In genomic region chr19:6453349-6453748, GRCm38 (mm10) we compare ENCODE assay signal across 8 mouse cellular contexts. TPM values are rescaled to one million over a fixed set of nuclear protein-coding genes. Genes with fewer than 3 reads are reported as not detected.
DNase-seq lines count a peak whose midpoint lies in the region; ATAC-seq and TF ChIP-seq lines count a peak whose summit lies in the region.

No protein-coding gene starts in this region.

- intact Hi-C loops in gastrocnemius, postnatal 36 days (cut with DNase I): loop anchor here (2.0 kb wide), 1 partner anchor 35 kb away; the partner anchor contains the start of gene Nrxn2
- intact Hi-C loops in left cerebral cortex, postnatal 10 days (cut with DNase I): loop anchor here (5.0 kb wide), 1 partner anchor 36 kb away; the partner anchor contains the start of gene Nrxn2

- no peak for TF ChIP-seq EP300 in stomach, postnatal 0 days (optimal IDR thresholded peaks at IDR 0.05)

- 79% methylated on average over 8 of the region's 8 CpGs for WGBS in stomach, embryonic 16.5 days
- 79% methylated on average over 8 of the region's 8 CpGs for WGBS in stomach, postnatal 0 days
- WGBS in intestine, postnatal 0 days: 81% methylated on average over 8 of the region's 8 CpGs

- H3K9me3 ChIP-seq in stomach, embryonic 16.5 days (replicated peaks; ENCODE audit: control insufficient read depth, low read length): no peaks in the 10 kb centered on the region
- no peaks in the 10 kb centered on the region for H3K9me3 ChIP-seq in stomach, postnatal 0 days (ENCODE audit: control insufficient read depth, low read length)
- H3K9me3 ChIP-seq in intestine, postnatal 0 days (ENCODE audit: control insufficient read depth): no peaks in the 10 kb centered on the region

- no peak for TF ChIP-seq CTCF in stomach, postnatal 0 days (IDR thresholded peaks at IDR 0.05; ENCODE audit: low read depth)
- no peak for TF ChIP-seq CTCF in intestine, postnatal 0 days (IDR thresholded peaks at IDR 0.05; ENCODE audit: low read depth)

- no peak overlapping the region for H3K27ac ChIP-seq in stomach, embryonic 16.5 days (ENCODE audit: low read length)
- no peak overlapping the region for H3K27ac ChIP-seq in stomach, postnatal 0 days (replicated peaks)
- H3K27ac ChIP-seq in intestine, postnatal 0 days (ENCODE audit: low read depth, low read length): no peak overlapping the region

- no peak for ATAC-seq in stomach, embryonic 16.5 days (ENCODE audit: insufficient read depth, low FRiP score)
- no peak for ATAC-seq in stomach, postnatal 0 days (ENCODE audit: low FRiP score, low TSS enrichment)
- ATAC-seq in intestine, postnatal 0 days: no peak

- DNase-seq in stomach, postnatal 0 days (ENCODE audit: low spot score): no peak
- DNase-seq in gastrocnemius, postnatal 36 days: peak; percentile 53 to 74
- DNase-seq in left cerebral cortex, postnatal 10 days (ENCODE audit: extremely low spot score in 1 of 2, low spot score in 2 of 2): peak; percentile 69 to 86
- DNase-seq in telencephalon, adult 2 months (ENCODE audit: low read depth, low spot score): peak; percentile 52
- DNase-seq in spleen, postnatal 36 days (ENCODE audit: low spot score in 2 of 2): no peak
- no peak for DNase-seq in urinary bladder, postnatal 4 days (ENCODE audit: low spot score in 2 of 2)

- no peak overlapping the region for H3K4me3 ChIP-seq in stomach, embryonic 16.5 days (replicated peaks; ENCODE audit: low read length)
- H3K4me3 ChIP-seq in stomach, postnatal 0 days (ENCODE audit: low read depth, low read length): no peak overlapping the region
- H3K4me3 ChIP-seq in intestine, postnatal 0 days (ENCODE audit: low read depth, low read length): no peak overlapping the region

- H3K36me3 ChIP-seq in stomach, embryonic 16.5 days (ENCODE audit: control insufficient read depth, insufficient read depth, low read length): no peaks in the 10 kb centered on the region
- H3K36me3 ChIP-seq in stomach, postnatal 0 days (ENCODE audit: control insufficient read depth, insufficient read depth, low read length): no peaks in the 10 kb centered on the region
- H3K36me3 ChIP-seq in intestine, postnatal 0 days (ENCODE audit: control insufficient read depth, insufficient read depth): no peaks in the 10 kb centered on the region

- H3K27me3 ChIP-seq in stomach, embryonic 16.5 days (ENCODE audit: control insufficient read depth, insufficient read depth, low read length): no peaks in the 10 kb centered on the region
- H3K27me3 ChIP-seq in stomach, postnatal 0 days (ENCODE audit: control insufficient read depth, insufficient read depth, low read length): no peaks in the 10 kb centered on the region
- no peaks in the 10 kb centered on the region for H3K27me3 ChIP-seq in intestine, postnatal 0 days (replicated peaks; ENCODE audit: control insufficient read depth, insufficient read depth, low read length)

- 0 out of 2 replicates have a peak overlapping the region, but pooled peaks have one; percentile 5 for H3K9ac ChIP-seq in stomach, embryonic 16.5 days (ENCODE audit: low read length)
- no peak overlapping the region for H3K9ac ChIP-seq in stomach, postnatal 0 days (ENCODE audit: low read length)
- no peak overlapping the region for H3K9ac ChIP-seq in intestine, postnatal 0 days (ENCODE audit: low read depth, low read length)

- H3K4me1 ChIP-seq in stomach, embryonic 16.5 days (ENCODE audit: control insufficient read depth, insufficient read depth, low read length): peaks cover 6% of the 10 kb centered on the region
- no peaks in the 10 kb centered on the region for H3K4me1 ChIP-seq in stomach, postnatal 0 days (replicated peaks; ENCODE audit: control insufficient read depth, insufficient read depth)
- H3K4me1 ChIP-seq in intestine, postnatal 0 days (replicated peaks; ENCODE audit: control insufficient read depth, insufficient read depth, low read length): no peaks in the 10 kb centered on the region

- no peak overlapping the region for H3K4me2 ChIP-seq in stomach, embryonic 16.5 days (ENCODE audit: low read depth, low read length)
- no peak overlapping the region for H3K4me2 ChIP-seq in stomach, postnatal 0 days (replicated peaks; ENCODE audit: low read depth)
- no peak overlapping the region for H3K4me2 ChIP-seq in intestine, postnatal 0 days (replicated peaks; ENCODE audit: low read depth)

RNA-seq across cellular contexts. Expression of gene Nrxn2, which starts 34.8 kb away (rescaled TPM):
- polyA plus RNA-seq in stomach, embryonic 16.5 days (2015; fragmentation: Nextera tagmentation; extraction: Ambion mirVana): 0.91 and 0.98 TPM in 2 replicates
- polyA plus RNA-seq in stomach, postnatal 0 days (2015; fragmentation: Nextera tagmentation; extraction: Ambion mirVana): 0.83 and 1.3 TPM in 2 replicates
- total RNA-seq in gastrocnemius, postnatal 36 days (2021): 1 to 10 TPM; 1.4 to 1.7 TPM
- 100 to 1,000 TPM; 809 to 835 TPM for total RNA-seq in left cerebral cortex, postnatal 10 days (2021)
- polyA plus RNA-seq in intestine, postnatal 0 days (2015; fragmentation: Nextera tagmentation; extraction: Ambion mirVana): 1.2 and 1.4 TPM in 2 replicates

RNA-seq across cellular contexts. Expression of gene Rasgrp2, which starts 54.2 kb away (rescaled TPM):
- 72.6 and 74.2 TPM in 2 replicates for polyA plus RNA-seq in stomach, embryonic 16.5 days (2015; fragmentation: Nextera tagmentation; extraction: Ambion mirVana)
- polyA plus RNA-seq in stomach, postnatal 0 days (2015; fragmentation: Nextera tagmentation; extraction: Ambion mirVana): 53.4 and 57.3 TPM in 2 replicates
- total RNA-seq in gastrocnemius, postnatal 36 days (2021): 10 to 100 TPM; 11.6 to 25.4 TPM
- total RNA-seq in left cerebral cortex, postnatal 10 days (2021): 100 to 1,000 TPM; 179 to 190 TPM
- polyA plus RNA-seq in intestine, postnatal 0 days (2015; fragmentation: Nextera tagmentation; extraction: Ambion mirVana): 38.5 and 41.5 TPM in 2 replicates

Comparison
In these comparisons a context has a peak if more than half of its experiments do, and no peak if none do; other contexts are left out.
1. DNase-seq: peak in gastrocnemius, postnatal 36 days (2 of 2), left cerebral cortex, postnatal 10 days (2 of 2) and telencephalon, adult 2 months (single experiment); none in stomach, postnatal 0 days (single experiment), spleen, postnatal 36 days (0 of 2) and urinary bladder, postnatal 4 days (0 of 2).